Mouse (Mus musculus) cerebellum, adult 11-12 months (tissue): Measurements from ENCODE around the gene Spata31d1a.
"Not testable (repeated sequence)": the region's sequence is repeated elsewhere in the genome, so short reads cannot be mapped to it uniquely, and the experiment has no call there.

Experiments used
- DNase-seq: peaks from one replicate; pipeline ENCODE4 v3.0.0; 2022

Spata31d1a gene

GRCm38 (mm10) chr13:59710230-59710629 lies at the start of gene Spata31d1a:
Gene Spata31d1a (minus strand): TSS chr13:59710330.
- no peak for DNase-seq

GRCm38 (mm10) chr13:59756906-59757305 lies 46.8 kb upstream of the Spata31d1a start:
- DNase-seq: no peak

DNA sequence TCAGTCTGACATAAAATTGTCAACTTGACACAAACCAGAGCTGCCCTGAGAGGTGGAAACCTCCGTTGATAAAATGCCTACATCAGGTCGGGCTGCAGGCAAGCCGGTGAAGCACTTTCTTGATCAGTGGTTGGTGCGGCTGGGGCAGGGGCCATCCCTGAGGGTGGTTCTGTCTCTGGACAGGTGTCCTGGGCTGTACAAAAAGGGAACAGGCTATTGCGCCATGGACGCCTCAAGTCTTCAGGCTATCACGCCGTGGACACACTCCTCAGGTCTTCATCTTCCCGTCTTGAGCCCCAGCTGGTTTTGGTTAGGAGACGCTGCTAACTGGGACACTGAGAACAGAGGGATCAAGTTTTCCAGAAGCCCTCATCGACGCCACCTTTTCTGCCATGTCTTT lies 40.2 kb upstream of the Spata31d1a start:
- DNase-seq: no peak

DNA sequence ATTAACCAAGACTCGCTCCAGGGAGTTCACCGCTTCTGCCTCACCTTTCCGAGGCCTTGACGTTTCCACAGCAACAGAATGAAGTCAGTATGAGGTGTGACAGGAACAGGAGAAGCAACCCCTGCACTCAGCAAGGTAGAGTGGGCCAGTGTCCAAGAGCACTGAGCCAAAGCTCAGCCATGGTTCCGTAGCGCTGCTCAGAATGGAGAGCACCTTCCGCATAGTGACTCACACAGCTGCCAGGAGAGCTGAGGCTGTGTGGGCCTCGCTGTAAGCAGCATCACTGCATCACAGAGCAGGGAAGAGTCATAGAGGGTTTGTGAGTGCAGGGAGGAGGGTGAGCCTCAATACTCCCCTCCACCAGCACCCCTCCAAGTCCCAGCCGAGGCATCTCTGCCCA lies 36.6 kb upstream of the Spata31d1a start, which contains the start of gene 1700014D04Rik:
1700014D04Rik (minus strand) TSS at position 42 of the 400 bp plus-strand sequence.
- no peak for DNase-seq

GRCm38 (mm10) chr13:59746164-59746563 lies 36.0 kb upstream of the Spata31d1a start:
- no peak for DNase-seq

DNA sequence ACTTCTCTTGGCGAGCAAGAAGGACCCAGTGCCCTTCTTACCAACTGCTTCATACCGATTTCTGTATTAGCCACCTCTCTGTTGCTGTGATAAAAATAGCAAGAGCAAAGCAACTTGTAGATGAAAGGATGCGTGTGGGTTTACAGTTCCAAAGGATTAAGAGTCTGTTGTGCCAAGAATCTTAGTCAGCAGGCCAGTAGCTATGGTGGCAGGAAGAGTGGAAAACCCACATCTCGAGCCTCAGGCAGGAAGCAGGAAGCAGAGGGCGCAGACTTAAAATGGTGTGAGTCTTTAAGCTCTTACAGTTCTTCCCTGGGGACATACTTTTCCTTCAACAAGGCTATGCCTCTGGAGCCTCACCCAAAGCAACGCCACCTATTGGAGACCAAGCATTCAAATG lies 35.3 kb upstream of the Spata31d1a start:
- no peak for DNase-seq

GRCm38 (mm10) chr13:59741697-59742096 lies 31.6 kb upstream of the Spata31d1a start:
- no peak for DNase-seq

DNA sequence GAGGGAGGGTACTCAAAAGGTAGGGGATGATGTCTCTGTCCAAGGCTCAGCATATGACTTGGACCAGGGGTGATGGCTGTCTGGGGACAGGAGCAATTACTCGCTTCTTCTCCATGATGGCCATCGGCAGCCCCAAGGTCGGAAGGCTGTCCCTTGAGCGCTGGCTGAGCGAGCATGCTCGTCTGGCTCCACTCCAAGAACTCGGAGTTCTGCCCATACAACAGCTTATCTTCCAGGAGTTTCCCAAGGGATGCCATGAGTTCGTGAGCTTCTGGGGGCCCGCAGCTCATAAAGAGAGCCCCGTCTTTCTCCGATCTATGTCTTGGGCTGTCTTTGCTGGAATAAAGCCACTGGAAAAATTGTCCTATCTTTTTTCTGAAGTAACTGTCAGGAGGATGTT lies 31.0 kb upstream of the Spata31d1a start:
- no peak for DNase-seq

DNA sequence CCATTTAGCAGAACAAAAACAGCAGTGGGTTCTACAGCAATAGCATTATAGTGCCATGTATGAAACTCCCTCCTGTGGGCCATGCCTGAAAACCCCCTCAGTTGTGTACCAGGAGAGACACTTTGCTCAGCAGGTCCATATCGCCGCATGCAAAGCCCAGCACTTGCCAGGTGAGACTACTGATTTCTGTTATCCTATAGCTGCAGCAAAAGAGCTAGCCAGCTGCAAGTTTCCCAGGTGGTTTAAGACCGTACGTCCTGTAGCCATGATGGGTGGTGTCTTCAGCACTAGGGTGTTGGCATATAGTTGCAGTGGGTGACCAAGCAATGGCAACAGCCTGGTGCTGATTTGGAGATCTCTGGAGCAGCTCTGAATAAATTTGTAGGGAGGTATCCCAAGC lies 29.3 kb upstream of the Spata31d1a start:
- no peak for DNase-seq

DNA sequence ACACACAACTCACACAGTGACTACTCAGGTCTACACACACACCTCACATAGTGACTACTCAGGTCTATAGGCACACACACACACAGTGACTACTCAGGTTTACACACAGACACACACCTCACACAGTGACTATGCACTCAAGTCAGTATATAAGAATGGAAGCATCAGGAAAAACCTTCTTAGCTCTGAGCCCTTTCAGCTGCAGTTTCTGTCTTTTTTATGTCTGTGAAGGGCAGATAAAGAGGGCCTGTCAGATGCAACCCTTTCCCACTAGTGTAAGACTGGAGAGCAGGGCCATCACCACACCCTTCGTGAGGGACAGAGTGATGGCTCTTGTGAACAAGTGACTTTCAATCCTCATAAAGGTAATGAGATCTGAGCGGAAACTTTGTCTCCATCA lies 28.3 kb upstream of the Spata31d1a start:
- no peak for DNase-seq

DNA sequence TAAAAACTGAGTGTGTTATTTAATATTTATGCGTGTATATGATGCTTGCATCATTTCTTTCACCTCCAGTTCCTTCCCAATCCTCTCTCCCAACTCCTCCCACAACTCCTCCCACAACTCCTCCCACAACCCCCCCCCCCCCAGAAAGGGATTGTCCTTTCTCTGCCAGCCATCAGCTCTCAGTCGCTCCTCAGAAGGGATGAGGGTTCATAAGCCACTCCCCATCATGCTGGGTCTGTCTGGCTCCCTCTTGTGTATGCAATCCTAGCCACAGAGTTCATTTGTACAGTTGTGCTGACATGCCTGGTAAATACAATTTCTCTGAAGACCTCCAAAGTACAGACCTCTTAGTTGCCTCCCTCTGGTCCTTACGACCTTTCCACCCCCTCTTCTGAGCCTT lies 25.1 kb upstream of the Spata31d1a start:
- DNase-seq: no peak

DNA sequence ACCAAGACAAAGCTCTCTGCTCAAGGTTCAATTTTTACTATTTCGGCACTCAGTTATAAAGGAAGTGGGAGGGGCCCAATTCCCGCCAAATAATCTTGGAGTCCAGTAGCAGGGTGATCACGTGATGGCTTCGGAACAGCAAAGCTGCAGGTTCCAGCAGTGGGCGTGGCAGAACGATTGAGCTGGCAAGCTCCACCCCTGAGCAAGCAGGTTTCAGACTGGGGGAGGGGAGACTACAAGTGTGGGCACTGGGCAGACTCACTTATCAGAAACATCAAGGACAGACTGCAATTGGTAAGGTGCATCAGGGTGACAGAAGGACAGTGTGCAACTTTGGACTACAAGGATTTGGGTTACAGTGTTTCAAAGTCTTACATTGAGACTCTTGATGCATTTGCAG lies 24.2 kb upstream of the Spata31d1a start:
- not testable (repeated sequence) for DNase-seq

- DNase-seq: no peak
These were observed 23.8 kb upstream of the Spata31d1a start for GRCm38 (mm10) chr13:59733936-59734335.

DNA sequence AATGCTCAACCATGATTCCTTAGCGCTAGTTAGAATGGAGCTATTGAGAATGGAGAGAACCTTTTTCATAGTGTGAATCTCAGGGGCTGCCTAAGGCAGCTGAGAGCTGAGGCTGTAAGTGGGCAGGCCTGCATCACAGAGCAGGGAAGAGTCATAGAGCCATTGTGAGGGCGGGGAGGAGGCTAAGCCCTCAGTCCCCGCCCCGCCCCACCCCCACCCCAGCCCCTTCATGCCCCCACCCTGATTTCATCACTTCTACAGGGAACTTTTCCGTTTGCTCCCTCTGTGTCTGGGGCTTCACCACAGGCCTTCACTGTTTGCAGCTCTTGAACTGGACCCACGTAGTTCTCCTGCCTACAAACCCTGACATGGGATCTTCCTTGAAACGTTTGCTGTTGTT lies 21.5 kb upstream of the Spata31d1a start, which contains the start of gene Spata31d1d:
Spata31d1d (minus strand) TSS at position 101 of the 400 bp plus-strand sequence.
- DNase-seq: no peak

DNA sequence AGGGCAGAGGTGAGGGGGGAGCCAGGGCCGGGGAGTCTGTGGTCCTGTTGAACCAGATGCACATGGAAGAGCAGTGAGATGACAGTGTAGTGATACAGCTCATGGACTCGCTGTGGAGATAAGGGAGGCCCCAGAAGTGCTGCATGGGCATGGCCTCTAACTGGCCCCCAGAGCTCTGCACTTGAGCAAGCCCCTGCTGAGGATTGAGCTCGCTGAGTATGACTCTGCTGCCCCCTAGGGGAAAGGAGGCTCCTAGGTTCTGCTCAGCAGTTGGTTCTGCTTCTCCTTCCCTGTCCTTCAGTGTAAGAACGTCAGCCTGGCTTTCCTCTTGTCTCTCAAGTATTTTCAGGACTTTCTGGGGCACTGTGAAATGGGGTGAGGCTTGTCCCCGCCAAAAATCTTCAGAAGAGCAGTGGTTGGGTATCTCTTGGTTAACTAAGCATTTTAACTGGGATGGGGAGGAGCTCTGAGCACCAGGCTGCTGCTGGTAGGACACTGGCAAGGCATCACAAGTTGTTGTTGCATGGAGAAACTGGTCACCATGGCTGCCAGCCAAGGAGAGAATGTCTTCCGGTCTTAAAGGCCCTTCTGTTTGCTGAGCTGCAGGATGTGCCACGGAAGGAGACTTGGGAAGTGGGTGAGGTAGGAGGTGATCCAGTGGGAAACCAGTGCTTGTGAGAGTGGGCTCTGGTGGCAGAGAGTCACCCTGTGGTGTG lies 18.4 kb upstream of the Spata31d1a start:
- DNase-seq: peak; percentile 80

DNA sequence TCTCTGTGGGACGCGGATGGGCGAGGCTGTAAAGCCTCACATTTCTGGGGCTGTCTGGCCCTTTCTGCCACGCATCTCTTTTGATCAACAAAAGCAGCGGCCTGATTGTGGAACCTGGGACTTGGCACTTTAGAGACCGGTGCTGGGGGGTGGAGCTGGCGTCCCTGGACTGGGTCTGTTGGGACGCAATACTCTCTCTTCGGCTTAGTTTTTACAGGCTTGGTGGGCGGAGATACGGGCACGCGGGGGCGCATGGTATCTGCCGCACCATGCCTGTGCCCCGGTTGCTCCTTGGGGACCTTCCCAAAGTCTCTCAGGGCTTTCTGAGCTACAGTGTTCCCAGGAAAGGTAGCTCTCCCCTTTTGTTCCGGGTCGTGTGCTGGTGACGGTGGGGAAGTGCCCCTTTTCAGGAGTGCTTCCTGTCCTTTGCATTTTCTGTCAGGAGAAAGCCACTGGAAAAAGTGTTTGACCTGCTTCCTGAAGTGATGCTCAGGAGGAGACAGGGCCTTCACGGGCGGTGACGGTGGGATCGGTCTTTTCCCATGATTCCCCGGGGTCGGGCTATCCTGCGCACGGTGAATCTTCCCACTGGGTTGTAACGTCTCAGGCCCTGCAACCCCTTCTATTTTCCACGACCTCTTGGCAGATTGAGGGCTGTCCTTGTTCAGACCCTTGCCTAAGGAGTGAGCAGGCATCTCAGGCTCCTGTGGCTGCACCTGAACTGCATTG lies 16.2 kb upstream of the Spata31d1a start:
- no peak for DNase-seq

DNA sequence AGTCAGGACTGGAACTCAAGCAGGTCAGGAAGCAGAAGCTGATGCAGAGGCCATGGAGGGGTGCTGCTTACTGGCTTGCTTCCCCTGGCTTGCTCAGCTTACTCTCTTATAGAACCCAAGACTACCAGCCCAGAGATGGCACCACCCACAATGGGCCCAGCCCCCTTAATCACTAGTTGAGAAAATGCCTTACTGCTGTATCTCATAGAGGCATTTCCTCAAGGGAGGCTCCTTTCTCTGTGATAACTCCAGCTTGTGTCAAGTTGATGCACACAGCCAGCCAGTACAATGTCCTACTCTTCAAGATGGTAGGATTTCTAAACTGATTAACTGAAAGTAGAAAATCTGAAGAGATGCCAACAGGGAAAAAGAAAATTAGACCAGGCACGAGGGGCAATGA lies 12.0 kb upstream of the Spata31d1a start:
- not testable (repeated sequence) for DNase-seq

DNA sequence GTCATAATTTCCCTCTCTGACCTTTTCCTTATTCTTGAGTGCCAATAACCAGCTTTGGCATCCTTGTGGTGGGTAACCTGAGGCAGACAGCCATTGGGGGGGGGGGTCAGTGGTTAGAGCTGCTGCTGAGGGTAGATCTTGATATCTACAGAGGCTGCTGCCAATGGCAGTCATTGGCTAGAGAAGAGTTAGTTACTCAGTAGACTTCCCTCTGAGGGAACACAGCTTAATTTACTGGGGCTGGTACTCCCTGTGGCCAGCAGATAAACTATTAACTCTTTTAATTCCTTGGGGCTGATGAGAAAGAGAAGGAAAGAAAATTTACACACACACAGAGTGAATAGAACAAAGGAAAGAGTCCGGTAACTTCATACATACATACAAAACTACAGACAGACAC lies 9.3 kb upstream of the Spata31d1a start:
- DNase-seq: no peak

DNA sequence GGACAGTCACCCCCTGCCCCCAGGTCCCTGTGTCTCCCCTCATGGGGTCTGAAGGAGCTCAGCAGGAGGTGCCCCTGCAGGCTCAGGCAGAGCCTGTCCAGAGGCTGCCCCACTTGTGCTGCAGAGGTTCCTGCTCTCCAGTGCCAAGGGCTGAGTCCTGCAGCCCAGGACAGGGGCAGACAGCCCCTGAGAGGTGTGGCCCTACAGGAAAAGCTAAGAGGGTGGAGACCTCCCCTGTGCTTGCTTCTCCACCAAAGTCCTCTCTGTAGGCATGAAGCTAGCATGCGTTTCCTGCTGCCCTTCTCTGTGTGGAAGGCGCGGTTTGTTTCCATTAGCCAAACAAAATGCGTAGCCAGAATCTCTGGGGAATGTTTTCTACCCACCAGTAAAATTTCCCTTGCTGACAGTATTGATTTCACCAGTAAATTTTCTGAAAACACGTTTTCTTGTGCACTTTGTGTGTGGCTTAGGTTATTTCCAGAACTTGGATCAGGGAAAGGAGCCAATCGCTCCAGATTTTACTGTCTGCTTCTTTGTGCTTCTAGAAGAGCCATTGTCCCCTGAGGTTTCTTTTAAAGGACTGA lies 8.8 kb upstream of the Spata31d1a start:
- DNase-seq: not testable (repeated sequence)

- DNase-seq: no peak
These were observed 3.6 kb upstream of the Spata31d1a start for GRCm38 (mm10) chr13:59713710-59714109.

GRCm38 (mm10) chr13:59711984-59712383 lies 1.9 kb upstream of the Spata31d1a start, which contains the start of gene Spata31d1b:
Gene Spata31d1b (plus strand): TSS chr13:59712284.
- not testable (repeated sequence) for DNase-seq

DNA sequence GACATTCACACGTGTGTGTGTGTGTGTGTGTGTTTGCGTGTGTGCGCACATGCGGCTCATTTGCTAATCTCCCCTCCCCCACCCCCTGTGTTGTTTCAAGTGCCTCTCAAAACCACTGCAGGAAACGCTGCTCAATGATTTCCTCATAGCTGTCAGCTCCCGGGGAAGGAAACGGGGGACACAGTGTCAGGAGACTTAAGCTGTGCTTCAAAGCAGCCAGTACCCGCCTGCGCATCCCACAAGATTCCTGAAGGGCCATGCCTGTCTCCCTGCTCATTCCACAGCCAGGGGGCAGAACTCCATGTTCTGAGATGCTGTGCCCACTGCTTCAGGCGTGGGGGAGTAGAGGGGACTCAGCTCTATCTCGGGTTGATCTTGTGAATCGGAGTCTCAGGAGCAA lies 5.6 kb downstream of the Spata31d1a start:
- DNase-seq: no peak

DNA sequence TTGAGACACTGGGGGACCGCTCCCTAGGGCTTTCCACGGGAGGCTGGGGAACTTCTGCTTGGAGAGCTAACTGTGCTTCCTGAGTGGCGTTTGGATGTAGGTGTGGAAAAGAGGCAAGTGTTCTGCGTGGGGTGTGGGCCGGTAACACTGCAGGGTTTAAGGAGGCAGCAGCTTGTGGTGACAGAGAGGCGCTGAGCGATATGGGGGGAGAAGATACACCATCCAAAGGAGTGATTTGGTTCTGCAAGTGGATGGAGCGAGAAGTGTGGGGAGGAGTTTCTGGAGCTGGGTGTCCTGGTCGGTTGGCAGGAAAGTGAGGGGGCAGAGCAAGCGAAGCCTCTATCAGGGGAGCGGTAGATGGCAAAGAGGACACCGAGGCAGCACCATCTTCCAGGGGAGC lies 6.6 kb downstream of the Spata31d1a start:
- DNase-seq: no peak

- not testable (repeated sequence) for DNase-seq
These were observed 10.0 kb downstream of the Spata31d1a start for GRCm38 (mm10) chr13:59700137-59700536.
